Mouse (Mus musculus) embryonic facial prominence, embryonic 11.5 days (tissue): ENCODE results near the gene Patl2. TPM values are rescaled to one million over a fixed set of nuclear protein-coding genes. Genes with fewer than 3 reads are reported as not detected.
"Not testable (repeated sequence)": the region's sequence is repeated elsewhere in the genome, so short reads cannot be mapped to it uniquely, and the experiment has no call there.

Experiments
- ATAC-seq: fragments of 200-750 bp; cut with Nextera tagmentation; replicated peaks from 2 replicates; pipeline ENCODE4 v1.8.0; 2017; ENCODE audit warnings: low read depth; ENCODE audit not compliant: insufficient number of reproducible peaks, low FRiP score, low TSS enrichment
- DNase-seq: peaks from one replicate; pipeline ENCODE4 v3.0.0-alpha.2; 2015; ENCODE audit warnings: low spot score
- H3K27ac ChIP-seq: fragments of 300-500 bp; sonication (generic); replicated peaks from 2 replicates; pipeline ENCODE4 v1.5.1; 2014; ENCODE audit warnings: mild to moderate bottlenecking, low read depth, low read length, control low read depth
- H3K27me3 ChIP-seq: fragments of 300-500 bp; sonication (generic); 2 replicates; pipeline ENCODE4 v1.6.1; 2014; ENCODE audit warnings: mild to moderate bottlenecking, low read length, moderate library complexity, mixed read lengths; ENCODE audit not compliant: control insufficient read depth, insufficient read depth
- H3K36me3 ChIP-seq: fragments of 300-500 bp; sonication (generic); replicated peaks from 2 replicates; pipeline ENCODE4 v1.6.1; 2014; ENCODE audit warnings: low read depth, mild to moderate bottlenecking, low read length, moderate library complexity, mixed read lengths; ENCODE audit not compliant: control insufficient read depth, insufficient read depth
- H3K4me1 ChIP-seq: fragments of 300-500 bp; sonication (generic); 2 replicates; pipeline ENCODE4 v1.6.1; 2014; ENCODE audit warnings: low read length, mixed read lengths; ENCODE audit not compliant: control insufficient read depth, insufficient read depth
- H3K4me2 ChIP-seq: fragments of 300-500 bp; sonication (generic); 2 replicates; pipeline ENCODE4 v1.6.1; 2014; ENCODE audit warnings: low read depth, mild to moderate bottlenecking, control low read depth, low read length, moderate library complexity
- H3K4me3 ChIP-seq: fragments of 300-500 bp; sonication (generic); 2 replicates; pipeline ENCODE4 v1.5.1; 2014; ENCODE audit warnings: low read depth, low read length, control low read depth
- H3K9ac ChIP-seq: fragments of 300-500 bp; sonication (generic); replicated peaks from 2 replicates; pipeline ENCODE4 v1.6.1; 2014; ENCODE audit warnings: mild to moderate bottlenecking, control low read depth, low read length
- H3K9me3 ChIP-seq: fragments of 300-500 bp; sonication (generic); replicated peaks from 2 replicates; pipeline ENCODE4 v1.6.1; 2016; ENCODE audit warnings: mild to moderate bottlenecking, low read length, inconsistent platforms, mixed read lengths; ENCODE audit not compliant: control insufficient read depth
- WGBS: fragments of 180-500 bp; shearing (Covaris S2); extraction: QIAGEN DNeasy Blood & Tissue Kit; methylation state at CpG from one replicate; pipeline ENCODE4 v1.1.7; 2014; 5-methylcytosine and 5-hydroxymethylcytosine counted together
- polyA plus RNA-seq: library from polyadenylated mRNA; unstranded; fragments of >200 nt; fragmentation: Nextera tagmentation; extraction: Ambion mirVana; gene quantifications from 2 replicates; pipeline ENCODE4 v1.2.1, GENCODE M21; 2014

The Patl2 gene
- polyA plus RNA-seq, 1 experiment from 2014 or later: 0.11 TPM

GRCm38 (mm10) chr2:122222272-122222671 lies 36.3 kb upstream of the Patl2 start:
- ATAC-seq: no peak
- 92% methylated on average over 5 of the region's 5 CpGs for WGBS

GRCm38 (mm10) chr2:122221798-122222197 lies 35.8 kb upstream of the Patl2 start:
- Histone ChIP-seq H3K27me3 (no peaks in the 10 kb centered on the region), H3K36me3 (no peaks in the 10 kb centered on the region), H3K4me2 (no peak overlapping the region), H3K27ac (no peak overlapping the region), H3K4me3 (no peak overlapping the region), H3K4me1 (no peaks in the 10 kb centered on the region), H3K9me3 (no peaks in the 10 kb centered on the region), H3K9ac (no peak overlapping the region)
- ATAC-seq: no peak
- WGBS: 55% methylated on average over 5 of the region's 5 CpGs
- no peak for DNase-seq

More at GRCm38 (mm10) chr2:122222272-122222671, 36.3 kb upstream of the Patl2 start:
- H3K4me2 ChIP-seq: no peak overlapping the region
- DNase-seq: no peak
- no peaks in the 10 kb centered on the region for H3K36me3 ChIP-seq
- H3K27ac ChIP-seq: no peak overlapping the region
- H3K9ac ChIP-seq: no peak overlapping the region
- no peaks in the 10 kb centered on the region for H3K27me3 ChIP-seq
- no peaks in the 10 kb centered on the region for H3K4me1 ChIP-seq
- H3K9me3 ChIP-seq: no peaks in the 10 kb centered on the region
- no peak overlapping the region for H3K4me3 ChIP-seq

GRCm38 (mm10) chr2:122221378-122221777 lies 35.4 kb upstream of the Patl2 start:
- no peaks in the 10 kb centered on the region for H3K9me3 ChIP-seq
- no peak overlapping the region for H3K4me2 ChIP-seq
- H3K27me3 ChIP-seq: no peaks in the 10 kb centered on the region
- no peaks in the 10 kb centered on the region for H3K36me3 ChIP-seq
- DNase-seq (no peak), ATAC-seq (no peak)
- no peak overlapping the region for H3K9ac ChIP-seq
- no peak overlapping the region for H3K4me3 ChIP-seq
- H3K27ac ChIP-seq: no peak overlapping the region
- WGBS: 78% methylated on average over 4 of the region's 4 CpGs
- H3K4me1 ChIP-seq: no peaks in the 10 kb centered on the region

GRCm38 (mm10) chr2:122218234-122218633 lies 32.2 kb upstream of the Patl2 start:
- WGBS: 76% methylated on average over 2 of the region's 2 CpGs
- no peak for DNase-seq
- Histone ChIP-seq H3K9ac (no peak overlapping the region), H3K27ac (no peak overlapping the region), H3K4me3 (no peak overlapping the region), H3K9me3 (no peaks in the 10 kb centered on the region), H3K36me3 (no peaks in the 10 kb centered on the region), H3K27me3 (no peaks in the 10 kb centered on the region), H3K4me2 (no peak overlapping the region), H3K4me1 (no peaks in the 10 kb centered on the region)
- ATAC-seq: no peak

GRCm38 (mm10) chr2:122217075-122217474 lies 31.1 kb upstream of the Patl2 start:
- not testable (repeated sequence) for H3K9me3 ChIP-seq, ATAC-seq, H3K27me3 ChIP-seq, H3K27ac ChIP-seq, H3K9ac ChIP-seq, H3K36me3 ChIP-seq, H3K4me2 ChIP-seq, H3K4me1 ChIP-seq, DNase-seq, H3K4me3 ChIP-seq
- WGBS: 93% methylated on average over 4 of the region's 4 CpGs

GRCm38 (mm10) chr2:122210534-122211228 lies 24.7 kb upstream of the Patl2 start:
- no peaks in the 10 kb centered on the region for H3K36me3 ChIP-seq
- no peaks in the 10 kb centered on the region for H3K9me3 ChIP-seq
- H3K4me3 ChIP-seq: no peak overlapping the region
- H3K27me3 ChIP-seq: no peaks in the 10 kb centered on the region
- no peak overlapping the region for H3K4me2 ChIP-seq
- DNase-seq (no peak), ATAC-seq (no peak)
- 0 out of 2 replicates have a peak, but pooled peaks cover 2% of the 10 kb centered on the region for H3K4me1 ChIP-seq
- no peak overlapping the region for H3K27ac ChIP-seq
- 54% methylated on average over 3 of the region's 3 CpGs for WGBS
- H3K9ac ChIP-seq: no peak overlapping the region

- no peaks in the 10 kb centered on the region for H3K36me3 ChIP-seq
- H3K4me2 ChIP-seq: no peak overlapping the region
- H3K27ac ChIP-seq: no peak overlapping the region
- no peak overlapping the region for H3K9ac ChIP-seq
- no peak for DNase-seq
- 0 out of 2 replicates have a peak, but pooled peaks cover 2% of the 10 kb centered on the region for H3K4me1 ChIP-seq
- no peak overlapping the region for H3K4me3 ChIP-seq
- no peak for ATAC-seq
- H3K27me3 ChIP-seq: no peaks in the 10 kb centered on the region
- WGBS: 50% methylated on average over 2 of the region's 2 CpGs
- H3K9me3 ChIP-seq: no peaks in the 10 kb centered on the region
Measured at GRCm38 (mm10) chr2:122206440-122207107, 20.6 kb upstream of the Patl2 start.

GRCm38 (mm10) chr2:122201501-122201900 lies 15.5 kb upstream of the Patl2 start:
- DNase-seq (no peak), ATAC-seq (no peak)
- Histone ChIP-seq H3K4me1 (no peaks in the 10 kb centered on the region), H3K27ac (no peak overlapping the region), H3K36me3 (no peaks in the 10 kb centered on the region), H3K9ac (no peak overlapping the region), H3K4me3 (no peak overlapping the region), H3K9me3 (no peaks in the 10 kb centered on the region), H3K27me3 (no peaks in the 10 kb centered on the region), H3K4me2 (no peak overlapping the region)
- 91% methylated on average over 1 of the region's 1 CpGs for WGBS
